Mouse (Mus musculus): ENCODE results near the gene F2r. TPM values are rescaled to one million over a fixed set of nuclear protein-coding genes. Genes with fewer than 3 reads are reported as not detected.

Gene F2r
- polyA plus RNA-seq, 1 experiment: 1.1 TPM

GRCm38 (mm10) chr13:95583237-95584189 lies 34.8 kb downstream of the F2r start:
- Histone ChIP-seq H3K4me1 (ENCODE audit: control insufficient read depth, insufficient read depth, low read length) (peaks cover 11% of the 10 kb centered on the region), H3K36me3 (ENCODE audit: control insufficient read depth, insufficient read depth, low read length) (no peaks in the 10 kb centered on the region), H3K27ac (ENCODE audit: control insufficient read depth, insufficient read depth, low read depth, low read length) (no peak overlapping the region), H3K27me3 (ENCODE audit: control insufficient read depth, insufficient read depth, low read length) (no peaks in the 10 kb centered on the region), H3K4me3 (ENCODE audit: control insufficient read depth, low read depth, low read length) (peak overlapping the region; percentile 45)
- TF ChIP-seq CTCF (IDR thresholded peaks at IDR 0.05; ENCODE audit: control insufficient read depth, insufficient read depth, insufficient replicate concordance, low read depth, low read length): no peak
- no peak for TF ChIP-seq POLR2A (IDR thresholded peaks at IDR 0.05; ENCODE audit: control insufficient read depth, low read depth, low read length)

- Histone ChIP-seq H3K4me3 (ENCODE audit: control insufficient read depth, low read depth, low read length) (no peak overlapping the region), H3K27ac (ENCODE audit: control insufficient read depth, insufficient read depth, low read depth, low read length) (no peak overlapping the region), H3K4me1 (ENCODE audit: control insufficient read depth, insufficient read depth, low read length) (peaks cover 11% of the 10 kb centered on the region), H3K27me3 (ENCODE audit: control insufficient read depth, insufficient read depth, low read length) (no peaks in the 10 kb centered on the region), H3K36me3 (ENCODE audit: control insufficient read depth, insufficient read depth, low read length) (no peaks in the 10 kb centered on the region)
- TF ChIP-seq POLR2A (IDR thresholded peaks at IDR 0.05; ENCODE audit: control insufficient read depth, low read depth, low read length) (no peak), CTCF (IDR thresholded peaks at IDR 0.05; ENCODE audit: control insufficient read depth, insufficient read depth, insufficient replicate concordance, low read depth, low read length) (no peak)
Measured at GRCm38 (mm10) chr13:95581850-95582249, 36.4 kb downstream of the F2r start.

GRCm38 (mm10) chr13:95578016-95578697 lies 40.1 kb downstream of the F2r start:
- no peak for TF ChIP-seq CTCF (IDR thresholded peaks at IDR 0.05; ENCODE audit: control insufficient read depth, insufficient read depth, insufficient replicate concordance, low read depth, low read length)
- no peak for TF ChIP-seq POLR2A (IDR thresholded peaks at IDR 0.05; ENCODE audit: control insufficient read depth, low read depth, low read length)
- Histone ChIP-seq H3K27ac (ENCODE audit: control insufficient read depth, insufficient read depth, low read depth, low read length) (no peak overlapping the region), H3K4me3 (ENCODE audit: control insufficient read depth, low read depth, low read length) (no peak overlapping the region), H3K27me3 (ENCODE audit: control insufficient read depth, insufficient read depth, low read length) (no peaks in the 10 kb centered on the region), H3K36me3 (ENCODE audit: control insufficient read depth, insufficient read depth, low read length) (no peaks in the 10 kb centered on the region), H3K4me1 (ENCODE audit: control insufficient read depth, insufficient read depth, low read length) (peaks cover 4% of the 10 kb centered on the region; the same call in 1 of the 2 replicates)

GRCm38 (mm10) chr13:95570877-95571276 lies 47.4 kb downstream of the F2r start:
- no peaks in the 10 kb centered on the region for H3K36me3 ChIP-seq (ENCODE audit: control insufficient read depth, insufficient read depth, low read length)
- H3K27ac ChIP-seq (ENCODE audit: control insufficient read depth, insufficient read depth, low read depth, low read length): no peak overlapping the region
- no peaks in the 10 kb centered on the region for H3K27me3 ChIP-seq (ENCODE audit: control insufficient read depth, insufficient read depth, low read length)
- H3K4me1 ChIP-seq (ENCODE audit: control insufficient read depth, insufficient read depth, low read length): no peaks in the 10 kb centered on the region
- no peak overlapping the region for H3K4me3 ChIP-seq (ENCODE audit: control insufficient read depth, low read depth, low read length)
- TF ChIP-seq POLR2A (IDR thresholded peaks at IDR 0.05; ENCODE audit: control insufficient read depth, low read depth, low read length) (no peak), CTCF (IDR thresholded peaks at IDR 0.05; ENCODE audit: control insufficient read depth, insufficient read depth, insufficient replicate concordance, low read depth, low read length) (no peak)

GRCm38 (mm10) chr13:95569326-95569725 lies 49.0 kb downstream of the F2r start:
- H3K4me1 ChIP-seq (ENCODE audit: control insufficient read depth, insufficient read depth, low read length): no peaks in the 10 kb centered on the region
- H3K4me3 ChIP-seq (ENCODE audit: control insufficient read depth, low read depth, low read length): no peak overlapping the region
- H3K36me3 ChIP-seq (ENCODE audit: control insufficient read depth, insufficient read depth, low read length): no peaks in the 10 kb centered on the region
- no peaks in the 10 kb centered on the region for H3K27me3 ChIP-seq (ENCODE audit: control insufficient read depth, insufficient read depth, low read length)
- TF ChIP-seq CTCF (IDR thresholded peaks at IDR 0.05; ENCODE audit: control insufficient read depth, insufficient read depth, insufficient replicate concordance, low read depth, low read length) (no peak), POLR2A (IDR thresholded peaks at IDR 0.05; ENCODE audit: control insufficient read depth, low read depth, low read length) (no peak)
- H3K27ac ChIP-seq (ENCODE audit: control insufficient read depth, insufficient read depth, low read depth, low read length): no peak overlapping the region

- no peaks in the 10 kb centered on the region for H3K4me1 ChIP-seq (ENCODE audit: control insufficient read depth, insufficient read depth, low read length)
- TF ChIP-seq CTCF (IDR thresholded peaks at IDR 0.05; ENCODE audit: control insufficient read depth, insufficient read depth, insufficient replicate concordance, low read depth, low read length) (no peak), POLR2A (IDR thresholded peaks at IDR 0.05; ENCODE audit: control insufficient read depth, low read depth, low read length) (no peak)
- no peaks in the 10 kb centered on the region for H3K36me3 ChIP-seq (ENCODE audit: control insufficient read depth, insufficient read depth, low read length)
Measured at GRCm38 (mm10) chr13:95568336-95568735, 50.0 kb downstream of the F2r start.

More at GRCm38 (mm10) chr13:95568336-95568735, 50.0 kb downstream of the F2r start:
- H3K4me3 ChIP-seq (ENCODE audit: control insufficient read depth, low read depth, low read length): no peak overlapping the region
- H3K27me3 ChIP-seq (ENCODE audit: control insufficient read depth, insufficient read depth, low read length): no peaks in the 10 kb centered on the region
- no peak overlapping the region for H3K27ac ChIP-seq (ENCODE audit: control insufficient read depth, insufficient read depth, low read depth, low read length)
